ENCODE assay signal across 8 mouse cellular contexts in genomic region chr10:126869372-126870318, GRCm38 (mm10). TPM values are rescaled to one million over a fixed set of nuclear protein-coding genes. Genes with fewer than 3 reads are reported as not detected.
A peak's percentile ranks its signal among the peaks of the same experiment; 100 is the strongest.
DNase-seq lines count a peak whose midpoint lies in the region; ATAC-seq and TF ChIP-seq lines count a peak whose summit lies in the region.

No protein-coding gene starts in this region.

- intact Hi-C loops in gastrocnemius, adult 2 months (cut with DNase I): loop anchor here (2.0 kb wide), 1 partner anchor 37 kb away; no protein-coding TSS in a partner anchor
- intact Hi-C loops in left cerebral cortex, postnatal 10 days (cut with DNase I): loop anchor here (2.0 to 10.0 kb wide), 2 partner anchors 37 to 335 kb away; no protein-coding TSS in a partner anchor

- peak overlapping the region; percentile 61 for H3K4me3 ChIP-seq in gastrocnemius, adult 2 months

- TF ChIP-seq CTCF in gastrocnemius, adult 2 months (IDR thresholded peaks at IDR 0.05): peak; percentile 82

- DNase-seq in cerebellum, postnatal 4 days (ENCODE audit: low spot score in 2 of 2): peak; percentile 64 to 83
- peak; percentile 76 for DNase-seq in gastrocnemius, adult 2 months
- DNase-seq in induced T-regulatory cell, adult 2 months (ENCODE audit: low read depth): peak; percentile 68
- peak; percentile 79 for DNase-seq in left cerebral cortex, postnatal 10 days (ENCODE audit: extremely low spot score in 1 of 2, low spot score in 2 of 2)
- peak; percentile 87 to 90 for DNase-seq in right cerebral cortex, postnatal 10 days (ENCODE audit: low spot score in 2 of 2)
- peak; percentile 49 to 74 for DNase-seq in urinary bladder, postnatal 4 days (ENCODE audit: low spot score in 2 of 2)

- no peak overlapping the region for H3K27ac ChIP-seq in gastrocnemius, adult 2 months

- peak; percentile 36 for ATAC-seq in activated CD4-positive, CD25-positive, alpha-beta regulatory T cell, adult 4 months
- ATAC-seq in megakaryocyte progenitor cell, adult 5-6 weeks (replicated peaks; ENCODE audit: poor library complexity): peak; percentile 99

RNA-seq across cellular contexts. Expression of gene Atp23, which starts 31.5 kb away (rescaled TPM):
- polyA plus RNA-seq in activated CD4-positive, CD25-positive, alpha-beta regulatory T cell, adult 4 months (2017; shearing (Covaris generic)): 1 to 10 TPM; 5.9 to 6.9 TPM
- 1 to 10 TPM; 1.6 to 2.2 TPM for total RNA-seq in gastrocnemius, adult 2 months (2021)
- total RNA-seq in left cerebral cortex, postnatal 10 days (2021): 10 to 100 TPM in 1 of 2 experiments, 1 to 10 TPM in 1; 8.6 to 10.2 TPM
- total RNA-seq in megakaryocyte progenitor cell, adult 5-6 weeks (2015): 25.1 and 30.4 TPM in 2 replicates
- 10.3 and 11.1 TPM in 2 replicates for total RNA-seq in megakaryocyte progenitor cell, adult 5-6 weeks (2017)
